Mouse (Mus musculus): Measurements from ENCODE around the gene Ubtd2. TPM values are rescaled to one million over a fixed set of nuclear protein-coding genes. Genes with fewer than 3 reads are reported as not detected.
A peak's percentile ranks its signal among the peaks of the same experiment; 100 is the strongest.

The Ubtd2 gene
- polyA plus RNA-seq, 1 experiment from 2014 or later, result 3.2 TPM

DNA sequence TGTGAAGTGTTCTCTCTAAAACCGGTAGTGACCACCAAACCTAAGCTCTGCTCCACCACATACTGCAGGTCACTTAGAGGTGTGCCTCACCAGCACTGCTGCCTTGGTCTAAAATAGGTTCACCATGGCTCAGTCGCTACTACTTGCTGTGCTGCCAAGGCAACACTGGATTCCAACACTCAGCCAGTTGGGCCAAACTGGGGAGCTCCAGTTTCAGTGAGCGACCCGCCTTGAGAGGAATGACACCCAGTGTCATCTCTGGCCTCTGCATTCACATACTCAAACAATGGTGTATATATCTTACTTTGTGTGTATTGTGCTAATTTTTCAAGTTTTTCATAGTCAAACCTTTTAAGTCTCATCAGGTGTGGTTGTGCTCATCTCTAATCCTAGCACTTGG, 63.6 kb downstream of the Ubtd2 start:
- 93% methylated on average over 4 of the region's 4 CpGs for WGBS (ENCODE audit: insufficient replicate concordance)

DNA sequence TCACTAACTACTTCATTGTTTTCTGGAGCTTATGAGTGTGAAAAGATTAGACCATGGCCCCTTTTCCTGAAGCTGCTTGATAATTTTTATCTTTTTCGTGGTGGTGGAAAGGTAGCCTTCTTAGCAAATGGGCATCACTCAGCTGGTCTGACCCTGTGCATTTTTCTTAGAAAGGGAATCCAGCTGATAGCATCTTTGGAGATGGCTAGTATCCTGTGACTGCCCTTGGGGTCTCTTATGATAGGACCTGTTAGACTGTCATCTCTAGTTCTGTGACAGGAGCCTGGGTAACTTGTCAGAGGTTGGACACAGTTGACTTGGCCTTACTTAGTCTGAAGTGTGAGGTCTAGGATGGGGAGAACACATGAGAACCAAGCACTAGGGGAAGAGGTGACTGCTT, 64.2 kb downstream of the Ubtd2 start:
- H3K9me3 ChIP-seq (ENCODE audit: low read length), result no peaks in the 10 kb centered on the region
- no peak overlapping the region for H3K27ac ChIP-seq (ENCODE audit: low read depth)
- H3K4me1 ChIP-seq (ENCODE audit: insufficient read depth), result no peaks in the 10 kb centered on the region
- H3K9ac ChIP-seq (replicated peaks), result no peak overlapping the region
- no peak for ATAC-seq
- H3K4me2 ChIP-seq (ENCODE audit: low read depth, low read length), result no peak overlapping the region
- WGBS (ENCODE audit: insufficient replicate concordance), result 52% methylated on average over 1 of the region's 1 CpGs
- no peak overlapping the region for H3K4me3 ChIP-seq (ENCODE audit: low read depth, low read length)
- TF ChIP-seq CTCF (IDR thresholded peaks at IDR 0.05; ENCODE audit: low read depth), result no peak
- no peak for TF ChIP-seq EP300 (IDR thresholded peaks at IDR 0.05; ENCODE audit: low read depth)
- no peaks in the 10 kb centered on the region for H3K27me3 ChIP-seq (ENCODE audit: insufficient read depth, low read length)
- H3K36me3 ChIP-seq (replicated peaks; ENCODE audit: insufficient read depth, low read length), result 0 out of 2 replicates have a peak, but pooled peaks cover 4% of the 10 kb centered on the region
- DNase-seq, result no peak

More for the DNA sequence above, 63.6 kb downstream of the Ubtd2 start:
- Histone ChIP-seq H3K9ac (replicated peaks) (no peak overlapping the region), H3K4me3 (ENCODE audit: low read depth, low read length) (no peak overlapping the region), H3K9me3 (ENCODE audit: low read length) (no peaks in the 10 kb centered on the region), H3K27me3 (ENCODE audit: insufficient read depth, low read length) (no peaks in the 10 kb centered on the region), H3K36me3 (replicated peaks; ENCODE audit: insufficient read depth, low read length) (0 out of 2 replicates have a peak, but pooled peaks cover 4% of the 10 kb centered on the region), H3K4me2 (ENCODE audit: low read depth, low read length) (no peak overlapping the region), H3K27ac (ENCODE audit: low read depth) (no peak overlapping the region), H3K4me1 (ENCODE audit: insufficient read depth) (no peaks in the 10 kb centered on the region)
- ATAC-seq (no peak), DNase-seq (no peak)
- TF ChIP-seq EP300 (IDR thresholded peaks at IDR 0.05; ENCODE audit: low read depth) (no peak), CTCF (IDR thresholded peaks at IDR 0.05; ENCODE audit: low read depth) (no peak)

DNA sequence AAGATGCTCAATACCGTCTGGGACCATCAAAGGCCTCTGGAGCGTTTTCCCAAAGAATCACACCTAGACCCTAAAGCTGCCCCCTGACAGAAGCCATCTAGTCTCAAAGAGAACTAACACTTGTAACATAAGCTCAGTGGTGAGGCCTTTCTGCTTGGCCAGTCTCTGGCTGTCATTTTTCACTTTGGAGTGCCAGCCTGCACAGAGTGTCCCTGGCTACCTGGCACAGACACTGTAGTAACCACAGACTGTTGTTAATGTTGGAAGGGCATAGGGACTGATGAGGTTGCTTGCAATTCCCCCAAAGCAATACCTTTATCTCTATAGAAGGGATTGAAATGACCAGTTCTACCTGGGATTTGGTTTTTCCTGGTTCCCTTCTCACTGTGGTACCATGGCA, 66.1 kb downstream of the Ubtd2 start:
- H3K27me3 ChIP-seq (ENCODE audit: insufficient read depth, low read length), result no peaks in the 10 kb centered on the region
- no peak overlapping the region for H3K4me2 ChIP-seq (ENCODE audit: low read depth, low read length)
- no peak overlapping the region for H3K27ac ChIP-seq (ENCODE audit: low read depth)
- no peak overlapping the region for H3K9ac ChIP-seq (replicated peaks)
- TF ChIP-seq EP300 (IDR thresholded peaks at IDR 0.05; ENCODE audit: low read depth), result no peak
- no peak for TF ChIP-seq CTCF (IDR thresholded peaks at IDR 0.05; ENCODE audit: low read depth)
- H3K4me1 ChIP-seq (ENCODE audit: insufficient read depth), result no peaks in the 10 kb centered on the region
- ATAC-seq (no peak), DNase-seq (no peak)
- WGBS (ENCODE audit: insufficient replicate concordance), result 89% methylated on average over 2 of the region's 2 CpGs
- H3K36me3 ChIP-seq (replicated peaks; ENCODE audit: insufficient read depth, low read length), result 0 out of 2 replicates have a peak, but pooled peaks cover 4% of the 10 kb centered on the region
- H3K4me3 ChIP-seq (ENCODE audit: low read depth, low read length), result no peak overlapping the region
- H3K9me3 ChIP-seq (ENCODE audit: low read length), result no peaks in the 10 kb centered on the region

DNA sequence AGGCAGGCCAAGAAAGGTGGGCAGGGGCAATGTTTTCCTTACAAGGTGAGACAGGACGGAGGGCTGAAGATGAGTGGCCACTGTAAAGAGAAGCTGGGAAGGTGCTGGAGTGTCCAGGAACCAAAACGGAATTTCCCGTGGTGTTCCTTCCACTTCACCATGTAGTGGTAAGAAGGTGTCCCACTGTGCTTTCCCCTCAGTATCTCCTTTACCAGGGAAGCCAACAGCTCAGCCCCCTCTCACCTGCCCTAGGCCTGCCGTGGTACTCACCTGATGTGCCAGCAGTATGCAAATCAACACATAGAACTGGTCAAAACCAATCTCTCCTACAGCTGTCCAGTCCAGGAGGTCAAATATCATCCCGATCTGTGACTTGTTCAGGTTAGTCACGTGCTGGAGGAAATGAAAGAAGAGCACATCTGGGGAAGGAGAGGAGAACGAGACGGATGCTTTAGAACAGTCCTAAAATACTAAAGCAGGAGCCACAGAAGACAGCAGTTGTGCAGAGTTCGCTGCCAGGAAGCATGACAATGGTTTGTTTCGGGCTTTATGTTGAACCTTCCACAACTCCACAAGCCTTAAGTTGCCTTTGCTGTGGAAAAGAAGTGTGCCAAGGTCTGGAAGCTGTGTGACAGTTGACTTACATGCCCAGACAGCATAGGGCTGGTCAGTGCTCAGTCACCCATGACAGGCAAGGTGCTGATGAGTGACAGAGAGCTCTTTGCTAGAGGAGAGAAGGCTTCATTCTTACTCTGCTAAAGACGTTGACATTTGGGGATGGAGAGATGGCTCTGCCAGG, 69.2 kb downstream of the Ubtd2 start:
- H3K36me3 ChIP-seq (replicated peaks; ENCODE audit: insufficient read depth, low read length), result no peaks in the 10 kb centered on the region
- DNase-seq (no peak), ATAC-seq (no peak)
- 74% methylated on average over 11 of the region's 11 CpGs for WGBS (ENCODE audit: insufficient replicate concordance)
- no peak overlapping the region for H3K9ac ChIP-seq (replicated peaks)
- no peak overlapping the region for H3K4me2 ChIP-seq (ENCODE audit: low read depth, low read length)
- H3K27me3 ChIP-seq (ENCODE audit: insufficient read depth, low read length), result no peaks in the 10 kb centered on the region
- no peak overlapping the region for H3K4me3 ChIP-seq (ENCODE audit: low read depth, low read length)
- no peak overlapping the region for H3K27ac ChIP-seq (ENCODE audit: low read depth)
- no peak for TF ChIP-seq EP300 (IDR thresholded peaks at IDR 0.05; ENCODE audit: low read depth)
- TF ChIP-seq CTCF (IDR thresholded peaks at IDR 0.05; ENCODE audit: low read depth), result no peak
- no peaks in the 10 kb centered on the region for H3K9me3 ChIP-seq (ENCODE audit: low read length)
- H3K4me1 ChIP-seq (ENCODE audit: insufficient read depth), result no peaks in the 10 kb centered on the region

DNA sequence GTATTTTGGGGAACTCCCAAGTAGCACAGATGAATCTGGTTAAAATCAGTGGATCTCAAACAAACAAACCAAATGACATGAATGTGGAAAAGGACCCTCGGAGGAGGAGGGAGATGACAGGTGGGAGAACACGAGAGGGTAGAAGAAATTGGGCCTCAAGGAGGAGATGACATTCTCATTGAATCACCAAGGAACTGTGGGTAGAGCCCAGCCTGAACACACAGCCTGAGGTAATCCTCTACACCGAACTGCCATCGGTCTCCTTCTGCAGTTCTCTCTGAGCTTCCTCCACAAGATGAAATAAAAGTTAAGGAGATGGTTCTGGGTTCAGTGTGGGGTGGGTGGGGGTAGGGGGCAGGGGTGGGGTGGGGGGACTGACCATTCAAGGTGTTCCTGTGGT, 71.8 kb downstream of the Ubtd2 start:
- no peak for ATAC-seq
- H3K27me3 ChIP-seq (ENCODE audit: insufficient read depth, low read length), result 0 out of 2 replicates have a peak, but pooled peaks cover 4% of the 10 kb centered on the region
- TF ChIP-seq EP300 (IDR thresholded peaks at IDR 0.05; ENCODE audit: low read depth), result no peak
- no peak for DNase-seq
- no peak overlapping the region for H3K9ac ChIP-seq (replicated peaks)
- 0 out of 2 replicates have a peak, but pooled peaks cover 4% of the 10 kb centered on the region for H3K4me1 ChIP-seq (ENCODE audit: insufficient read depth)
- H3K27ac ChIP-seq (ENCODE audit: low read depth), result no peak overlapping the region
- no peaks in the 10 kb centered on the region for H3K36me3 ChIP-seq (replicated peaks; ENCODE audit: insufficient read depth, low read length)
- H3K4me3 ChIP-seq (ENCODE audit: low read depth, low read length), result no peak overlapping the region
- WGBS (ENCODE audit: insufficient replicate concordance), result 85% methylated on average over 4 of the region's 4 CpGs
- no peak overlapping the region for H3K4me2 ChIP-seq (ENCODE audit: low read depth, low read length)
- no peaks in the 10 kb centered on the region for H3K9me3 ChIP-seq (ENCODE audit: low read length)

DNA sequence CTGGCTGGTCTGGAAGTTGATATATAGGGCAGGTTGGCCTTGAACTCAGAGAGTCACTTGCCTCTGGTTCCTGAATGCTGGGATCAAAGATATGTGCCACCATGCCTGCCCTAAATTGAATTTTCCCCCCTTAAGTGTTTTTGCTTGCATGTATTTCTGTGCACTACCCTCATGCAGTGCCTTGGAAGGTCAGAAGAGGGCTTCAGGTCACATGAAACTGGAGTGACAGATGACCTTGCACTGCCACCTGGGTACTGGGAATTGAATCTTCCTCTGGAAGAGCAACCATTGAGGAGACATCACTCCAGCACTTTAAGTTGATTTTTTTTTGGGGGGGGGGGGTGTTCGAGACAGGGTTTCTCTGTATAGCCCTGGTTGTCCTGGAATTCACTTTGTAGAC, 75.0 kb downstream of the Ubtd2 start:
- WGBS (ENCODE audit: insufficient replicate concordance), result 82% methylated on average over 1 of the region's 1 CpGs
- DNase-seq, result no peak
- Histone ChIP-seq H3K36me3 (replicated peaks; ENCODE audit: insufficient read depth, low read length) (no peaks in the 10 kb centered on the region), H3K27me3 (ENCODE audit: insufficient read depth, low read length) (0 out of 2 replicates have a peak, but pooled peaks cover 4% of the 10 kb centered on the region), H3K4me2 (ENCODE audit: low read depth, low read length) (no peak overlapping the region), H3K9me3 (ENCODE audit: low read length) (no peaks in the 10 kb centered on the region), H3K27ac (ENCODE audit: low read depth) (no peak overlapping the region), H3K4me3 (ENCODE audit: low read depth, low read length) (no peak overlapping the region), H3K9ac (replicated peaks) (no peak overlapping the region), H3K4me1 (ENCODE audit: insufficient read depth) (peaks cover 16% of the 10 kb centered on the region)
- TF ChIP-seq EP300 (IDR thresholded peaks at IDR 0.05; ENCODE audit: low read depth) (no peak), CTCF (IDR thresholded peaks at IDR 0.05; ENCODE audit: low read depth) (peak; percentile 68)
- no peak for ATAC-seq

Data from liver, postnatal 0 days (tissue).